Mouse (Mus musculus) myocyte (in vitro differentiated cells): Measurements from ENCODE around the gene Spag5.

Source experiments
- CEBPB ChIP-seq: IDR thresholded peaks from 2 replicates; pipeline ENCODE4 v1.6.1; 2011; ENCODE audit warnings: mild to moderate bottlenecking, moderate library complexity; ENCODE audit not compliant: poor library complexity, insufficient read depth, severe bottlenecking
- E2F4 ChIP-seq: IDR thresholded peaks from one replicate; pipeline ENCODE4 v1.6.1; 2011; ENCODE audit warnings: mild to moderate bottlenecking, control low read depth, moderate library complexity; ENCODE audit not compliant: insufficient read depth
- MAX ChIP-seq: IDR thresholded peaks from one replicate; pipeline ENCODE4 v1.6.1; 2011; ENCODE audit warnings: low read depth, mild to moderate bottlenecking, control low read depth
- MYOD1 ChIP-seq, 3 experiments: IDR thresholded peaks; one replicate each; pipeline ENCODE4 v1.6.1; 2011; ENCODE audit warnings: control low read depth in 2 of 3, low read depth in 2 of 3, mild to moderate bottlenecking in 2 of 3, moderate library complexity in 1 of 3; ENCODE audit not compliant: insufficient read length in 2 of 3, control insufficient read depth in 1 of 3
- MYOG ChIP-seq, 3 experiments: IDR thresholded peaks; one replicate each; pipeline ENCODE4 v1.6.1; 2011; ENCODE audit warnings: control low read depth in 2 of 3, low read depth in 2 of 3, mild to moderate bottlenecking in 2 of 3; ENCODE audit not compliant: insufficient read length in 2 of 3, control insufficient read depth in 1 of 3, insufficient read depth in 1 of 3
- POLR2A ChIP-seq: IDR thresholded peaks from one replicate; pipeline ENCODE4 v1.6.1; 2011; ENCODE audit warnings: low read depth, mild to moderate bottlenecking, control low read depth, moderate library complexity; ENCODE audit not compliant: insufficient read length
- POLR2AphosphoS2 ChIP-seq: IDR thresholded peaks from one replicate; pipeline ENCODE4 v1.6.1; 2011; ENCODE audit warnings: low read depth, control low read depth; ENCODE audit not compliant: insufficient read length
- REST ChIP-seq: IDR thresholded peaks from one replicate; pipeline ENCODE4 v1.6.1; 2011; ENCODE audit warnings: mild to moderate bottlenecking, control low read depth, moderate library complexity; ENCODE audit not compliant: insufficient read depth, insufficient read length
- TCF12 ChIP-seq: IDR thresholded peaks from one replicate; pipeline ENCODE4 v1.6.1; 2011; ENCODE audit warnings: mild to moderate bottlenecking, control low read depth; ENCODE audit not compliant: poor library complexity, insufficient read depth, severe bottlenecking
- TCF3 ChIP-seq: IDR thresholded peaks from one replicate; pipeline ENCODE4 v1.6.1; 2011; ENCODE audit warnings: low read depth, control low read depth; ENCODE audit not compliant: insufficient read length
- USF1 ChIP-seq: IDR thresholded peaks from one replicate; pipeline ENCODE4 v1.6.1; 2011; ENCODE audit warnings: low read depth, mild to moderate bottlenecking, control low read depth, moderate library complexity

DNA sequence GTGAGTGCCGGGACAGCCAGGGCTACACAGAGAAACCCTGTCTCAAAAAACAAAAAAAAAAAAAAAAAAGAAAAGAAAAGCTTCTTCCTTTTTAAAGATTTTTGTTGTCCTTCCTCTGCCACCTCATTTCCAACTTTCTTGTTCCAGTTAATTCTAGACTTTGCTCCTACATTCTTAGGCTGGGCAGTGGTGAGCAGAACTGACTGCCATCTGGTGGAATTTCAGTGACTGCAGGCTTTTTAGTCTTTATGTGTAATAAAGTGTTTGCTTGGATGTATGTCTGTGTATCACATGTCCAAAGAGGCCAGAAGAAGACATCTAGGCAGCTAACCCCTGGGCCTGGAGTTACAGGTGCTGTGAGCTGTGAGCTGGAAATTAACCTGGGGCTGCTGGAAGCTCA lies 44.7 kb upstream of the Spag5 start:
- no peak for TF ChIP-seq TCF12
- no peak for TF ChIP-seq TCF3
- TF ChIP-seq MYOD1 (IDR thresholded peaks at IDR 0.05; ENCODE audit: control insufficient read depth in 1 of 3, insufficient read length in 2 of 3, low read depth in 2 of 3), result no peak
- TF ChIP-seq E2F4, result no peak
- TF ChIP-seq POLR2A, result no peak
- no peak for TF ChIP-seq POLR2AphosphoS2
- TF ChIP-seq USF1, result no peak
- TF ChIP-seq MAX, result no peak
- no peak for TF ChIP-seq MYOG (IDR thresholded peaks at IDR 0.05; ENCODE audit: control insufficient read depth in 1 of 3, insufficient read depth in 1 of 3, insufficient read length in 2 of 3, low read depth in 2 of 3)
- no peak for TF ChIP-seq REST
- no peak for TF ChIP-seq CEBPB
